Mouse (Mus musculus) stomach, adult 2 months (tissue): ENCODE measurements around the gene Notch2. TPM values are rescaled to one million over a fixed set of nuclear protein-coding genes. Genes with fewer than 3 reads are reported as not detected.

Experiments used
- polyA plus RNA-seq: library from polyadenylated mRNA; depleted of rRNA; stranded (reverse); fragments of >200 nt; gene quantifications from 2 replicates; pipeline ENCODE4 v1.2.3, GENCODE M21; 2012; rRNA removed

Gene Notch2
- polyA plus RNA-seq, result 5.1 and 7.1 TPM in 2 replicates

GRCm38 (mm10) chr3:98013401-98014281 lies at the start of gene Notch2:
Gene Notch2 (plus strand): TSS chr3:98013527.

GRCm38 (mm10) chr3:98160330-98160729 lies 147.0 kb downstream of the Notch2 start, which contains the start of gene Adam30:
Gene Adam30 (plus strand): TSS chr3:98160630.

Other genes with a start within 250 kb of the Notch2 start
- gene Pde4dip, start 124.8 kb upstream of the Notch2 start, polyA plus RNA-seq, result 12.0 and 20.9 TPM in 2 replicates
- 6.4 and 6.5 TPM in 2 replicates for gene Sec22b, start 112.3 kb upstream of the Notch2 start, polyA plus RNA-seq
- gene Adam30, start 147.1 kb downstream of the Notch2 start, polyA plus RNA-seq, result not detected in 2 replicates
- not detected in 2 replicates for gene Reg4, start 208.6 kb downstream of the Notch2 start, polyA plus RNA-seq